Mouse (Mus musculus) liver, adult 2 months (tissue): ENCODE results near the gene Glb1l.

ENCODE experiments used
- CTCF ChIP-seq: fragments of 200-500 bp; IDR thresholded peaks from 2 replicates; pipeline ENCODE4 v1.5.1; 2011; ENCODE audit warnings: low read depth, low read length, control low read depth
- POLR2A ChIP-seq: fragments of 200-500 bp; IDR thresholded peaks from 2 replicates; pipeline ENCODE4 v1.6.1; 2011; ENCODE audit warnings: low read length, control low read depth; ENCODE audit not compliant: insufficient read depth; ENCODE audit errors: extremely low read depth

- TF ChIP-seq CTCF (no peak), POLR2A (no peak)
These were observed 45.0 kb upstream of the Glb1l start for GRCm38 (mm10) chr1:75255516-75256046.
